Mouse (Mus musculus): Measurements from ENCODE around the gene Clec2e.

Clec2e gene

GRCm38 (mm10) chr6:129056237-129056636 is 44.5 kb downstream of the Clec2e start:
- DNase-seq, result no peak

- no peak for DNase-seq
Measured at GRCm38 (mm10) chr6:129051731-129052130, 49.0 kb downstream of the Clec2e start.

- DNase-seq, result no peak
Measured at GRCm38 (mm10) chr6:129051086-129051485, 49.6 kb downstream of the Clec2e start.

GRCm38 (mm10) chr6:129049596-129050251 is 51.0 kb downstream of the Clec2e start:
- DNase-seq, result no peak

- peak; percentile 83 for DNase-seq
Measured at GRCm38 (mm10) chr6:129048857-129049473, 51.7 kb downstream of the Clec2e start.

GRCm38 (mm10) chr6:129048381-129048780 is 52.3 kb downstream of the Clec2e start:
- no peak for DNase-seq

- no peak for DNase-seq
Measured at GRCm38 (mm10) chr6:129045601-129046000, 55.1 kb downstream of the Clec2e start, which contains the start of gene Klrb1f. Gene Klrb1f (plus strand): TSS chr6:129045901.

- no peak for DNase-seq
Measured at GRCm38 (mm10) chr6:129042470-129042869, 58.2 kb downstream of the Clec2e start.

All from kidney, postnatal 10 days (tissue).